Mouse (Mus musculus): ENCODE results near the gene Ccdc116.

Ccdc116 gene

DNA sequence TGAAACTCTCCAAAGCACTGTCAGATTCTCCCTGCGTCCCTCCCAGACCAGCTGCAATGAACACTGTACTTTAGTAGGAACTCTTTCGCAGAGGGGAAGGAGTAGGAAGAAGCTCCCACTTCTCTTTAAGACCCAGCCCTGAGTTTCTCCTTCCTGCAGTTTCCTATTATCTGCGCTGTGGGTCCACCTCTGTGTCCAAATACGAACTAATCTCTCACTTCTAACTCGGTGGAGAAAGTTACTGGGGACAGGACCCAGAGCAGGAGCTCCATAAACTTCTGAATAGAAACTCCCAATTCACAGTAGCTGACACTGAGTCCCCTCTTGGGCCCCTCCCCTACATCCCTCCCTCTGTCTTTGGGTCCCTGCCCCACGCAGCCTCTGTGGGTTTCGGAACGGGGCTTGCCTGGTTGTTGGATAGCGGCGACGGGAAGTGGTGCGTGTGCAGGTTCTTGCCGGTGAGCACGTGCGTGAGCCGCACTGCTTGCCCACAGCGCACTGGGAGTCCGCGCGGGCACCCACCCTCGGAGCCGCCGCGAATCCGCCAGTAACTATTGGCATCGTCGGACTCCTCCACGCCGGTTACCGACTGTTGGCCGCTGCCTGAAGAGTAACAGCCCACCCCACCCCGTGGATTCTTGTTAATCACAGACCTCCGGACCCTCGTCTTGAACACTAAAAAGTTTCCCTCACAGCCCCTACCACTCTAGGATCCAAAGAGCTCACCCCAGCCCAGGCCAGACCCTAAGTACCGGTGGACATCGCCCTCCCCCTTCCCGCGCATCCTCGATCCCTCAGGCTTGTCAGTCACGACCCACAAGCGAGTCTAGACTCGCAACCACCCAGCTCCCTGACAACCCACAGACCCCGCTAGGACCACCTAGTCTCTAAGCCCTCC lies 15.6 kb downstream of the Ccdc116 start:
- peak; percentile 41 for DNase-seq (ENCODE audit: low spot score)

DNA sequence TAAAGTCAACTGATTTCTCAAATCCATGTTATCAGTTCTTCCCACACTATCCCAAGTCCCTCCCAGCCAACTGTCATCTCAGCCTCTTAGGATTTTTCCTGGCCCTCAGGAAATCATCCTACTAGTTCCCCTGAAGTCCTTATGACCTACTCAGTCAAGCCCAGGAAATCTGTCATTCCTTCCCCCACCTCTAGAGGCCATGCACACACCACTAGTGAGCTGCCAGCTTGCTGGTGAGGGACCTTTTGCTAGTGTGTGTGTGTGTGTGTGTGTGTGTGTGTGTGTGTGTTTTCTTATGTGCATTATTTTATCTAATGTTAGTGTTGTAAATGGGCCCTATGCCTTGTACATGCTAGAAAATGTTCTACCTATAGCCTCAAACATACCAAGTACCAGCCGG lies 19.7 kb downstream of the Ccdc116 start:
- DNase-seq (ENCODE audit: low spot score): peak; percentile 74

DNA sequence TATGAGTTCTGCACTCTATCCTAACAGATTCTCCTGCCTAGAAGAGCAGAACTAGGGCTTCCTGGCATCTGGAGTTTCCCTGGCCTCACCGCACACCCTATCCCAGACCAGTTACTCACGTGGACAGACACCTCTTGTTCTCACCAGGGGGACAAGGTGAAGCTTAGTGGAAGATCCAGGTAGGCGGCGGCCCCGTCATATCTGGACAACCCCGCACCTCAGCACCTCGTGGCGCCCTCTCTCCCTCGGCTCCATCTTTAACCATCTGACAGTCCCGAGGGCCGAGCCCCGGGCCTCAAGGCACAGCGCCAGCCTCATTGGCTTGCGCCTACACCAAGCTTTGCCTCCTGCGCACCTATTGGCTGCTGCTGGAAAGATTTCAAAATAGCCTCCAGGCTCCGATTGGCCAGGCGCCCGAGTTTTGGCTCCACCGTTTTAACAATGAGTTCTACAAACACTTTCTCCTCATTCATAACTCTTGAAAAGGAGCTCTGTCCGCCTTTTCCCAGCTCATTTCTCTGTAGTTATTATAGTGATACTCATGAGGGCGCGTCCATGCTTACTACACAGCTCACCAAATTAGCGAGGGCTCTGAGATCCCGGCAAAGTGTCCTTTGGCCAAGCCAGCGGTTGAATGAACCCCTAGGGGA lies 22.0 kb downstream of the Ccdc116 start, which contains the start of gene 2610318N02Rik:
2610318N02Rik (minus strand) TSS at position 297 of the 650 bp plus-strand sequence.
- DNase-seq (ENCODE audit: low spot score): peak; percentile 95

DNA sequence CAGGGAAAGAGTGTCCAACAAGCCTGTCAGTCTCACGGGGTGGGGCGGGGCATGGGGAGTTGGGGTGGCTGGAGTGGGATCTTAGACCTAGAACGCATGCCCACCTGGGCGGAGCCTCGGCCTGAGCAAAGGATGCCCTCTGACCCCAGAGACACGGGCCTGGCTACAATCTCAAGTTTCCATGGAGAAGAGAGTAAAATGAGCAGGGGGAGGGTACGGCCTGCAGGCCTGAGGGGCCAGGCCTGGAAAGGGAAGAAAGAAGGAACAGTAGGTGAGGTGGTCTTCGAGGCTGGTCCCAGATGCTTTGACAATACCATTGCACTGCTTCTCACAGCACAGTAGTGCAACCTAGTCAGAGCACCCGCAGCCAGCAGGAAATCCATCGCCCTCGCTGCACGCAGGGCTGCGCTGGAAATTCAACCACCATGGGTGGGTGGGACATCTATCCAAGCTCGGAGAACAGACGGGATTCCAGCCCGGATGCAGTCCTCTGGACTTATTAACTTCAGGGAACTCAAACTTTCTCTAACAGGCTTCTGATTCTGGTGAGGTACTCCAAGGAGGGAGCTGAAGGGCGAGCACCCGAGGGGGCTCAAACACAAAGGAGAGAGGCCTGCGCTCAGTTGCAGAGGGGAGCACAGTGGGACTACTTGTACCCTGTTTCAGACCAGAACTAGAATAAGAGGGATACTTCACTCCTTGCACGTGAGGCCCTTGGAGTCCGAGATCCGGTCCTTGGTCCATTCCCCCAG lies 22.7 kb downstream of the Ccdc116 start:
- DNase-seq (ENCODE audit: low spot score): peak; percentile 94

DNA sequence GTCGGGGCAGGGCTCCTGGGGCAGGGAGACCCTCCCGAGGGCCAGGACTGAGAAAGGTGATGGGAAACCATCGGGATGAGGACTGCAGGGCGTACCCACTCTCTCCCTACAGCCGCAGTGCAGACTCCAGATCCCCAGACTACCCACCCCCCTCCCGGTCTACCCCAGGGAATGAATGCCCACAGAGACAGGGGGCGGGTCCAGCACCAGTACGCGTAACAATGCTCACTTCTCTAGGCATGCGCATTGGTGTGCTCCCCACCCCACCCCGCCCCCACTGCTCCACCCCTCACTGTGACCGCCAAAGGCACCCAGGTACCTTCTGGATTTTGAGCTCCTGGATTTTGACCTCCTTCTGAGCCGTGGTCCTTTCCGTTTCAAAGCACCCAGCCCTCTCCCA lies 25.5 kb downstream of the Ccdc116 start:
- DNase-seq (ENCODE audit: low spot score): no peak

DNA sequence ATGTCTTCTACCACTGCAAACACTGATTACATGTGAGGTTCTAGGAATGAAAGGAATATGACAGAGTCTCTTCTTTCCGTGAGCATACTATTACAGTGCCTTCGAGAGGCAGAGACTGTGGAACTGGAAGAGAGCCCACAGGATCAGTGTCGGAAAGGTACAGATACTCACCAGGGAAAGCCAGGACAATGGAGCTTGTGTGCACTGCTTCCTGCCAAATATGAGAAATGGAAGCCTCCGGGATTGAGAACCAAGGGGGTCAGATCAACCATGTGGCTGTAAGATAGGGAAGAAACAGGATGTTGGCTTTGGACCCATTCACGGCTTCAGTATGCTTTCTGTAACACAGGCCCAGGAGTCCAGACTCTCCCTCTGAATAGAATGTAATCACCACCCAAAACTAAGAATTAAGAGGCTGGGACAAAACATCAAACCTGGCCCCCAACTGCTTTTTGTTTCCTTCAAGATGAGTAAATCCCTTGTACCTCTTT lies 29.7 kb downstream of the Ccdc116 start:
- DNase-seq (ENCODE audit: low spot score): no peak

DNA sequence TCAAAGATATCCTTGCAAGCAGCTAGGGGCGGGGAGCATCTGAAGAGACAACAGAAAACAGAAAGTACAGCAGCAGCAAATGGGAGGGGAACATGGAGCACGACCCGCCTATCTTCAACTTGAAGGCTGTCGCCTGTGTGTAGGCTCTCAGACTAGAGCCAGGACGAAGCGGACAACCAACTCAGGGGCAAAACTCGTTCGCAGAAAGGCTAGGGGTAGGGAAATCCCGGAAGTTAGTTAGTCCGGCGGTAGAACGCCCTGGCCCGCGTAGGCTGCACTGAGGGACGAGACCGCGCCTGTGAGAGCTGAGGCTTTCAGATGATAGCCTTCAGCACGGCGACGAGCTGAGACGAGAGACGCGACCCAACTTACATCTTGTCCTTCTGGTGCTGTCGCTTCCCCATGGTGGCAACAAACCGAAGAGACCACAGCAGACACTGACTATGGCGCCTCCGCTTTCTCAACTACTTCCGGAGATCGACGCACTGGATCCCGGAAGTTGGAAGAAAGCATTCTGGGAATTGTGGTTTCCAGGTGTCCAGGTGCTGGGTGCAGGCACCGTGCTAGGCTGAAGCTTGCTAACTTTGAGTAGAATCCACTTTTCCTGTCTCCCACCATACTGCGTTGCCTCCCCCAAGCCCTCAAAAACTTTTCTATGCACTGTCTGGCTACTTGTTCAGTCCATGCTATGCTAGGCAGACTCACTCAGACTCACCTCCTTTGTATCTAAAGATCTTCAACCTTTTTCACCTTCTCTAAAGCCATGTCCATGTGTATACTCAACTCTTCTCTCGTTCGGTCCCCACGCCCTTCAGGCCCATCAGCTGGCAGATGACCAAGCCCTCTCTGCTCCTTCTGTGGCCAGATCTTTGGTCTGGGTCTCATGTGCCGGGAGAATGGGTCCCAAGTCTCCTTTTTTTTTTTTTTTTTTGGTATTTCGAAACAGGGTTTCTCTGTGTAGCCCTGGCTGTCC lies 36.0 kb downstream of the Ccdc116 start, which contains the start of gene Ppil2:
Ppil2 (minus strand) TSS at position 487 of the 973 bp plus-strand sequence.
- peak; percentile 90 for DNase-seq (ENCODE audit: low spot score)

DNA sequence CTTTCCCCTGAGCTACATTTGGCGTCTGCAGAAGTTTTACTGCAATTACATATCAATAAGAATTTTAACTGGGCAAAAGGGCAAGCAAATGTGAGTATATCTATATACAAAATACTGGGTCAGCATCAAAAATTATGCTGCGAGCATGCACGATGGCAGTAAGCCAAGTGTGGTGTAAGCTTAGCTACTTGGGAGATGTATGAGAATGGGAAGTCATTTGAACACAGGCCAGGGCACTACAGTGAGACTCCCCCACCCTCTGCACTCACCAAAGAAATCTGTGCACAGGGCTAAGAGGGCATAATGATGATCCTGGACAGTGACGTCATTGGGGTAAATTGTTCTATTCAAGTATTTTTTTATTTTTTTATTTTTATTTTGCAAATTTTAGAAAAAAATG lies 42.4 kb downstream of the Ccdc116 start:
- no peak for DNase-seq (ENCODE audit: low spot score)

DNA sequence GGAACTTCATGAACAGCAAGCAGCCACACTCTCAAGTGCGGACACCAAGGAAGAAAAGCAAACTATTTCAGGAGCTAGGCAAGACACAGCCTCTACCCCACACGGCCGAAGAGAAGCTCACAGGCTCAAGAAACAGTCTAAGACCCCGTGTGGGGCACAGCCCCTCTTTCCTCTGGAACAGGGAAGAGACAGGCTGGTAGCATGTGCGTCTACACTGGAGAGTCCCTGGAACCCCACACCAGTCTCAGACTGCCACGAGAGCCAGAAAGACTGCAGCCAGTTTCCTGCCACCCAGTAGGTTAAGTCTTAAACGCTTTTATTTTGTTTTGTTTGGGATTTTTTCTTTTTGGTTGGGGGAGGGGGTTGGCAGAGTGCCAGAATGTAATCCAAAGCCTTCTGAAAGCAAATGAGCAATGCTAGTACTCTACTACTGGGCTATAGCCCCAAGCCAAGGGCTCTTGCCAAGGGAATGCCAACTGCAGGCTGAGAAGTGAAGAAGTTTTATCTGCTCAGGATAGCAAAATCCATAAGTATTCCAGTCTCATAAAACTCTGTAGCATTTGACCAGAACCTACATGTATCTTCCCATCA lies 44.3 kb downstream of the Ccdc116 start:
- DNase-seq (ENCODE audit: low spot score): no peak

DNA sequence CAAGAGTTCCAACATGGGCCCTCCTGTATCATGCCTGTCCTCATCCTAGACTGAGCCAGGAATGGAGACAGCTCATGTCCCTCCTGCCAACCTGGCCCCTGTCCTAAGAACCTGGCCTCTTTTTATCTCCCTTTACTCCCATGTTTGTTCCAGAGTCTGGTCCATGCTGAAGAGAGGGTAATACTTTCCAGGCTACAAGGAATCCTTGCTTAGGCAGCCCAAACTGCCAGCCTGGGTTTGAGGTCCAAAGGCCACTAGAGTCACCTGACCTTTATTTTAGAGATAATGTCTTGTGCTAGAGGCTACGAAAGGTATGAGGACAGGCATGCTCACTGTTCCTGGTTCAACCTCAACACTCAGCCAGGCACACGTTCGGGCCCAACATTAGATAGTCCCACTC lies 50.1 kb downstream of the Ccdc116 start:
- no peak for DNase-seq (ENCODE audit: low spot score)

Data from embryo, embryonic 10 days (tissue).